In the genomic region with DNA sequence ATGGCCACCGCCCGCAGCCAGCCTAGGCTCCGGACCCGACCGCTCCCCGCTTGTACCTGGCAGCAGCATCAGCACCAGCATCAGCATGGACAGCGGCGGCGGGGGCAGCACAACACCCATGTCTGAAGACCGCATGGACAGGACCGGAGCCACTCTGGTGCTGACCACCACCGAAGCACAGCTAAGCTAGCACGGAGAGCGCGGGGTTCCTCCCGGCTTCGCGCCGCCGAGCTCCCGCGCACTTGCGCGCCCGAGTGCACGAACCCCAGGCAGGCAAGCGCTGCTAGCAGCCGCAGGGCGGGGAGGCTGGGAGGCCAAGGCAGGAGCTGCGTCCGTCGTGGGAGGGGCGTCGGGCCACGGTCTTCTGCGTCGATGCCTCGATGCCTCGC, we compare ENCODE assay signal across 9 mouse cellular contexts. TPM values are rescaled to one million over a fixed set of nuclear protein-coding genes. Genes with fewer than 3 reads are reported as not detected.
DNase-seq lines count a peak whose midpoint lies in the region; ATAC-seq lines count a peak whose summit lies in the region.
"Had no signal": no experiment of that assay in that cellular context is flagged by ENCODE, and none has a peak within 500 bp of the region (broad histone marks: within the 10 kb centered on the region; RNA-seq: fewer than 3 reads in every experiment).

Gene Chrna3, minus strand, starts transcription at position 288 of the 389 bp plus-strand sequence.

- H3K9ac ChIP-seq in kidney, embryonic 16.5 days (replicated peaks; ENCODE audit: low read length): 0 out of 2 replicates have a peak within 1 kb of the TSS, but pooled peaks have one; percentile 16
- H3K9ac ChIP-seq in forebrain, embryonic 11.5 days (ENCODE audit: low read length): peak within 1 kb of the TSS; percentile 54
- H3K9ac ChIP-seq in limb, embryonic 13.5 days: peak within 1 kb of the TSS; percentile 48; the same call in 1 of the 2 replicates
- no peak within 1 kb of the TSS for H3K9ac ChIP-seq in stomach, embryonic 15.5 days
- H3K9ac ChIP-seq: liver, embryonic 14.5 days had no signal

- peak within 1 kb of the TSS; percentile 53 for H3K4me2 ChIP-seq in kidney, embryonic 16.5 days (replicated peaks; ENCODE audit: low read depth, low read length)
- peak within 1 kb of the TSS; percentile 79 for H3K4me2 ChIP-seq in forebrain, embryonic 11.5 days (ENCODE audit: low read depth, low read length, severe bottlenecking)
- peak within 1 kb of the TSS; percentile 67 for H3K4me2 ChIP-seq in limb, embryonic 13.5 days (replicated peaks)
- H3K4me2 ChIP-seq in stomach, embryonic 15.5 days: peak within 1 kb of the TSS; percentile 56

- no peak within 1 kb of the TSS for H3K27ac ChIP-seq in kidney, embryonic 16.5 days (ENCODE audit: low read length)
- no peak within 1 kb of the TSS for H3K27ac ChIP-seq in forebrain, embryonic 11.5 days (ENCODE audit: low read depth, low read length)
- H3K27ac ChIP-seq in limb, embryonic 13.5 days: no peak within 1 kb of the TSS
- H3K27ac ChIP-seq in stomach, embryonic 15.5 days: no peak within 1 kb of the TSS
- H3K27ac ChIP-seq: liver, embryonic 14.5 days had no signal

- peaks cover 48% of the 10 kb centered on the region for H3K27me3 ChIP-seq in kidney, embryonic 16.5 days (ENCODE audit: insufficient read depth, low read length)
- peaks cover 24% of the 10 kb centered on the region for H3K27me3 ChIP-seq in forebrain, embryonic 11.5 days (ENCODE audit: control insufficient read depth, insufficient read depth, low read length)
- H3K27me3 ChIP-seq in limb, embryonic 13.5 days: peaks cover 58% of the 10 kb centered on the region
- H3K27me3 ChIP-seq in stomach, embryonic 15.5 days (replicated peaks): peaks cover 35% of the 10 kb centered on the region

- no peak for DNase-seq in kidney, adult 18-20 months
- DNase-seq in adrenal gland, adult 2 months: peak; percentile 26
- DNase-seq in forebrain, embryonic 11.5 days (ENCODE audit: low spot score): peak; percentile 73
- DNase-seq in frontal cortex, postnatal 10 days (ENCODE audit: low spot score in 2 of 2): no peak
- DNase-seq in layer of hippocampus, adult 18-20 months (ENCODE audit: low spot score in 2 of 2): no peak

- no peaks in the 10 kb centered on the region for H3K36me3 ChIP-seq in kidney, embryonic 16.5 days (ENCODE audit: insufficient read depth, low read length)
- H3K36me3 ChIP-seq in forebrain, embryonic 11.5 days (ENCODE audit: control insufficient read depth, insufficient read depth, low read length): no peaks in the 10 kb centered on the region
- H3K36me3 ChIP-seq in limb, embryonic 13.5 days: no peaks in the 10 kb centered on the region
- no peaks in the 10 kb centered on the region for H3K36me3 ChIP-seq in stomach, embryonic 15.5 days

- no peaks in the 10 kb centered on the region for H3K9me3 ChIP-seq in kidney, embryonic 16.5 days (ENCODE audit: low read length)
- no peaks in the 10 kb centered on the region for H3K9me3 ChIP-seq in forebrain, embryonic 11.5 days (ENCODE audit: control insufficient read depth, low read length)
- no peaks in the 10 kb centered on the region for H3K9me3 ChIP-seq in limb, embryonic 13.5 days
- no peaks in the 10 kb centered on the region for H3K9me3 ChIP-seq in stomach, embryonic 15.5 days

- WGBS in kidney, embryonic 16.5 days: under 1% methylated on average over 38 of the region's 39 CpGs
- WGBS in forebrain, embryonic 11.5 days: under 1% methylated on average over 39 of the region's 39 CpGs
- WGBS in limb, embryonic 13.5 days: under 1% methylated on average over 39 of the region's 39 CpGs
- WGBS in stomach, embryonic 15.5 days: under 1% methylated on average over 39 of the region's 39 CpGs

- H3K4me3 ChIP-seq in kidney, embryonic 16.5 days (ENCODE audit: low read length): peak within 1 kb of the TSS; percentile 37
- H3K4me3 ChIP-seq in forebrain, embryonic 11.5 days (ENCODE audit: low read depth, low read length): peak within 1 kb of the TSS; percentile 41
- H3K4me3 ChIP-seq in limb, embryonic 13.5 days: peak within 1 kb of the TSS; percentile 38
- H3K4me3 ChIP-seq in stomach, embryonic 15.5 days (replicated peaks): peak within 1 kb of the TSS; percentile 28

- ATAC-seq in kidney, embryonic 16.5 days (ENCODE audit: low FRiP score, low TSS enrichment): peak; percentile 82
- peak; percentile 69 for ATAC-seq in forebrain, embryonic 11.5 days (replicated peaks; ENCODE audit: low FRiP score)
- peak; percentile 77 for ATAC-seq in limb, embryonic 13.5 days (ENCODE audit: low FRiP score, low read depth)
- ATAC-seq in stomach, embryonic 15.5 days (ENCODE audit: insufficient read depth, low FRiP score, low read depth): peak; percentile 47; the same call in 1 of the 2 replicates

- peaks cover 10% of the 10 kb centered on the region for H3K4me1 ChIP-seq in kidney, embryonic 16.5 days (ENCODE audit: insufficient read depth, low read length)
- peaks cover 5% of the 10 kb centered on the region for H3K4me1 ChIP-seq in forebrain, embryonic 11.5 days (replicated peaks; ENCODE audit: control insufficient read depth, insufficient read depth, low read length)
- peaks cover 12% of the 10 kb centered on the region for H3K4me1 ChIP-seq in limb, embryonic 13.5 days
- H3K4me1 ChIP-seq in stomach, embryonic 15.5 days: peaks cover 7% of the 10 kb centered on the region

RNA-seq across cellular contexts. Expression of gene Chrna3, which starts in this region (rescaled TPM):
- polyA plus RNA-seq in kidney, embryonic 16.5 days (2015; fragmentation: Nextera tagmentation; extraction: Ambion mirVana): 0.57 and 1.0 TPM in 2 replicates
- total RNA-seq in adrenal gland, adult 2 months (2021): 10 to 100 TPM; 16.7 to 22.7 TPM
- 8.6 and 16.0 TPM in 2 replicates for polyA plus RNA-seq in adrenal gland, adult 2 months (2012; rRNA removed)
- polyA plus RNA-seq in forebrain, embryonic 11.5 days (2014; fragmentation: Nextera tagmentation; extraction: Ambion mirVana): 9.6 and 9.8 TPM in 2 replicates
- 0.05 and 0.06 TPM in 2 replicates for polyA plus RNA-seq in limb, embryonic 13.5 days (2015; fragmentation: Nextera tagmentation; extraction: Ambion mirVana)
- 7.9 and 8.2 TPM in 2 replicates for polyA plus RNA-seq in stomach, embryonic 15.5 days (2015; fragmentation: Nextera tagmentation; extraction: Ambion mirVana)
- under 1 TPM; 0.22 to 0.36 TPM for total RNA-seq in layer of hippocampus, adult 18-20 months (2021)
- polyA plus RNA-seq: liver, embryonic 14.5 days had no signal

Comparison
In these comparisons a context has a peak if more than half of its experiments do, and no peak if none do; other contexts are left out.
1. RNA of gene Chrna3 (total RNA-seq): 16.7 to 22.7 TPM in adrenal gland, adult 2 months; 0.22 to 0.36 TPM in layer of hippocampus, adult 18-20 months; every median in the first group is over 10 times any median in the second.
2. Peak in ATAC-seq, H3K4me3 ChIP-seq, H3K9ac ChIP-seq and H3K4me2 ChIP-seq in limb, embryonic 13.5 days; RNA of the gene not detected or under 1 TPM.
3. DNase-seq: peak in adrenal gland, adult 2 months (single experiment) and forebrain, embryonic 11.5 days (single experiment); none in kidney, adult 18-20 months (single experiment), frontal cortex, postnatal 10 days (0 of 2) and layer of hippocampus, adult 18-20 months (0 of 2).
4. Peak in every context shown above with its lines, with median percentiles within 50 percentile points of each other: ATAC-seq, H3K4me2 ChIP-seq and H3K4me3 ChIP-seq.